Mouse (Mus musculus): ENCODE data around the gene Iba57. TPM values are rescaled to one million over a fixed set of nuclear protein-coding genes. Genes with fewer than 3 reads are reported as not detected.

The Iba57 gene
- polyA plus RNA-seq, 1 experiment from 2014 or later, result 5.5 TPM

GRCm38 (mm10) chr11:59176921-59177320, 13.4 kb upstream of the Iba57 start:
- Histone ChIP-seq H3K4me3 (ENCODE audit: low read depth, low read length) (peak overlapping the region; percentile 13), H3K9me3 (ENCODE audit: control insufficient read depth, low read length) (no peaks in the 10 kb centered on the region), H3K9ac (ENCODE audit: low read length) (peak overlapping the region; percentile 35; the same call in 1 of the 2 replicates), H3K27me3 (ENCODE audit: control insufficient read depth, insufficient read depth, low read length) (peaks cover 19% of the 10 kb centered on the region), H3K4me1 (replicated peaks; ENCODE audit: control insufficient read depth, insufficient read depth) (no peaks in the 10 kb centered on the region), H3K27ac (replicated peaks) (no peak overlapping the region), H3K36me3 (ENCODE audit: control insufficient read depth, insufficient read depth, low read length) (no peaks in the 10 kb centered on the region), H3K4me2 (replicated peaks; ENCODE audit: low read depth) (peak overlapping the region; percentile 38)
- ATAC-seq (ENCODE audit: low FRiP score, low TSS enrichment) (no peak), DNase-seq (ENCODE audit: low spot score) (no peak)
- TF ChIP-seq EP300 (optimal IDR thresholded peaks at IDR 0.05), result no peak
- TF ChIP-seq CTCF (IDR thresholded peaks at IDR 0.05; ENCODE audit: low read depth), result no peak
- 13% methylated on average over 22 of the region's 34 CpGs for WGBS

DNA sequence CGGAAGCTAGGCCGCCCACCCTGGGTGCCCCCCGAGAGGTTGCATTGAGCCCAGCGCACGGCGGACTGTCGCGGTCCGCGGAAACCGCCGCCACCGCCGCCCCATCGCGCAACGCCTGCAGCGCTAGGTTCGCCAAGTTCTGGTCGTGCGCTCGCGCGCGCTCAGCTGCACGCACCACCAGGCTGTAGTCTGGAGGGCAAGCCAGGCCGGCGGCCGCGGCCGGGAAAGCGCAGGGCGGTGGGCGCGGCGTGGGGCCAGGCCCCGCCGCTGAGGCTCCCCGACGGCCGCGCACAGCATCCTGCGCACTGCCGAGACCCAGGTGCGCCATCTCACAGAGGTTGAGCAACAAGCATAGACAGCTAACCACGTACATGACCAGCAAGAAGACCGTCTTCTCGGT, 12.9 kb upstream of the Iba57 start:
- Histone ChIP-seq H3K36me3 (ENCODE audit: control insufficient read depth, insufficient read depth, low read length) (no peaks in the 10 kb centered on the region), H3K9me3 (ENCODE audit: control insufficient read depth, low read length) (no peaks in the 10 kb centered on the region), H3K4me2 (replicated peaks; ENCODE audit: low read depth) (peak overlapping the region; percentile 38), H3K4me3 (ENCODE audit: low read depth, low read length) (peak overlapping the region; percentile 13), H3K27me3 (ENCODE audit: control insufficient read depth, insufficient read depth, low read length) (peaks cover 19% of the 10 kb centered on the region), H3K9ac (ENCODE audit: low read length) (peak overlapping the region; percentile 35; the same call in 1 of the 2 replicates), H3K4me1 (replicated peaks; ENCODE audit: control insufficient read depth, insufficient read depth) (no peaks in the 10 kb centered on the region), H3K27ac (replicated peaks) (no peak overlapping the region)
- ATAC-seq (ENCODE audit: low FRiP score, low TSS enrichment), result no peak
- 4% methylated on average over 47 of the region's 48 CpGs for WGBS
- TF ChIP-seq CTCF (IDR thresholded peaks at IDR 0.05; ENCODE audit: low read depth) (no peak), EP300 (optimal IDR thresholded peaks at IDR 0.05) (no peak)
- no peak for DNase-seq (ENCODE audit: low spot score)

- no peak for TF ChIP-seq CTCF (IDR thresholded peaks at IDR 0.05; ENCODE audit: low read depth)
- no peak for TF ChIP-seq EP300 (optimal IDR thresholded peaks at IDR 0.05)
- H3K27me3 ChIP-seq (ENCODE audit: control insufficient read depth, insufficient read depth, low read length), result peaks cover 19% of the 10 kb centered on the region
- no peak overlapping the region for H3K9ac ChIP-seq (ENCODE audit: low read length)
- ATAC-seq (ENCODE audit: low FRiP score, low TSS enrichment), result no peak
- H3K4me2 ChIP-seq (replicated peaks; ENCODE audit: low read depth), result no peak overlapping the region
- H3K27ac ChIP-seq (replicated peaks), result no peak overlapping the region
- H3K4me3 ChIP-seq (ENCODE audit: low read depth, low read length), result no peak overlapping the region
- H3K9me3 ChIP-seq (ENCODE audit: control insufficient read depth, low read length), result no peaks in the 10 kb centered on the region
- no peak for DNase-seq (ENCODE audit: low spot score)
- H3K36me3 ChIP-seq (ENCODE audit: control insufficient read depth, insufficient read depth, low read length), result no peaks in the 10 kb centered on the region
- 48% methylated on average over 6 of the region's 6 CpGs for WGBS
- no peaks in the 10 kb centered on the region for H3K4me1 ChIP-seq (replicated peaks; ENCODE audit: control insufficient read depth, insufficient read depth)
These were observed 10.8 kb upstream of the Iba57 start for GRCm38 (mm10) chr11:59174189-59174838.

GRCm38 (mm10) chr11:59170549-59170948, 7.0 kb upstream of the Iba57 start:
- 74% methylated on average over 4 of the region's 4 CpGs for WGBS
- ATAC-seq (ENCODE audit: low FRiP score, low TSS enrichment) (no peak), DNase-seq (ENCODE audit: low spot score) (no peak)
- no peaks in the 10 kb centered on the region for H3K9me3 ChIP-seq (ENCODE audit: control insufficient read depth, low read length)
- H3K27me3 ChIP-seq (ENCODE audit: control insufficient read depth, insufficient read depth, low read length), result no peaks in the 10 kb centered on the region; the same call in 1 of the 2 replicates
- TF ChIP-seq CTCF (IDR thresholded peaks at IDR 0.05; ENCODE audit: low read depth) (no peak), EP300 (optimal IDR thresholded peaks at IDR 0.05) (no peak)
- no peaks in the 10 kb centered on the region for H3K4me1 ChIP-seq (replicated peaks; ENCODE audit: control insufficient read depth, insufficient read depth)
- no peak overlapping the region; the same call in 1 of the 2 replicates for H3K9ac ChIP-seq (ENCODE audit: low read length)
- H3K36me3 ChIP-seq (ENCODE audit: control insufficient read depth, insufficient read depth, low read length), result no peaks in the 10 kb centered on the region
- H3K27ac ChIP-seq (replicated peaks), result no peak overlapping the region
- H3K4me3 ChIP-seq (ENCODE audit: low read depth, low read length), result no peak overlapping the region
- H3K4me2 ChIP-seq (replicated peaks; ENCODE audit: low read depth), result no peak overlapping the region

- Histone ChIP-seq H3K27me3 (ENCODE audit: control insufficient read depth, insufficient read depth, low read length) (no peaks in the 10 kb centered on the region), H3K9me3 (ENCODE audit: control insufficient read depth, low read length) (no peaks in the 10 kb centered on the region), H3K27ac (replicated peaks) (no peak overlapping the region), H3K4me2 (replicated peaks; ENCODE audit: low read depth) (no peak overlapping the region), H3K4me1 (replicated peaks; ENCODE audit: control insufficient read depth, insufficient read depth) (no peaks in the 10 kb centered on the region), H3K36me3 (ENCODE audit: control insufficient read depth, insufficient read depth, low read length) (no peaks in the 10 kb centered on the region), H3K9ac (ENCODE audit: low read length) (0 out of 2 replicates have a peak overlapping the region, but pooled peaks have one; percentile 27), H3K4me3 (ENCODE audit: low read depth, low read length) (no peak overlapping the region)
- TF ChIP-seq CTCF (IDR thresholded peaks at IDR 0.05; ENCODE audit: low read depth), result no peak
- no peak for TF ChIP-seq EP300 (optimal IDR thresholded peaks at IDR 0.05)
- whole genome bisulfite sequencing, result 52% methylated on average over 3 of the region's 3 CpGs
- ATAC-seq (ENCODE audit: low FRiP score, low TSS enrichment) (no peak), DNase-seq (ENCODE audit: low spot score) (no peak)
These were observed 6.3 kb upstream of the Iba57 start for GRCm38 (mm10) chr11:59169807-59170206.

- no peaks in the 10 kb centered on the region for H3K27me3 ChIP-seq (ENCODE audit: control insufficient read depth, insufficient read depth, low read length)
- no peak overlapping the region for H3K4me3 ChIP-seq (ENCODE audit: low read depth, low read length)
- H3K36me3 ChIP-seq (ENCODE audit: control insufficient read depth, insufficient read depth, low read length), result no peaks in the 10 kb centered on the region
- TF ChIP-seq CTCF (IDR thresholded peaks at IDR 0.05; ENCODE audit: low read depth) (no peak), EP300 (optimal IDR thresholded peaks at IDR 0.05) (no peak)
- H3K4me1 ChIP-seq (replicated peaks; ENCODE audit: control insufficient read depth, insufficient read depth), result 0 out of 2 replicates have a peak, but pooled peaks cover 3% of the 10 kb centered on the region
- peak overlapping the region; percentile 35; the same call in 1 of the 2 replicates for H3K27ac ChIP-seq (replicated peaks)
- no peak overlapping the region for H3K9ac ChIP-seq (ENCODE audit: low read length)
- ATAC-seq (ENCODE audit: low FRiP score, low TSS enrichment) (no peak), DNase-seq (ENCODE audit: low spot score) (no peak)
- WGBS, result 55% methylated on average over 2 of the region's 2 CpGs
- no peak overlapping the region for H3K4me2 ChIP-seq (replicated peaks; ENCODE audit: low read depth)
- no peaks in the 10 kb centered on the region for H3K9me3 ChIP-seq (ENCODE audit: control insufficient read depth, low read length)
These were observed 2.2 kb upstream of the Iba57 start for GRCm38 (mm10) chr11:59165616-59166241.

All from stomach, postnatal 0 days (tissue).